ENCODE assay signal across 17 mouse cellular contexts in the genomic region with DNA sequence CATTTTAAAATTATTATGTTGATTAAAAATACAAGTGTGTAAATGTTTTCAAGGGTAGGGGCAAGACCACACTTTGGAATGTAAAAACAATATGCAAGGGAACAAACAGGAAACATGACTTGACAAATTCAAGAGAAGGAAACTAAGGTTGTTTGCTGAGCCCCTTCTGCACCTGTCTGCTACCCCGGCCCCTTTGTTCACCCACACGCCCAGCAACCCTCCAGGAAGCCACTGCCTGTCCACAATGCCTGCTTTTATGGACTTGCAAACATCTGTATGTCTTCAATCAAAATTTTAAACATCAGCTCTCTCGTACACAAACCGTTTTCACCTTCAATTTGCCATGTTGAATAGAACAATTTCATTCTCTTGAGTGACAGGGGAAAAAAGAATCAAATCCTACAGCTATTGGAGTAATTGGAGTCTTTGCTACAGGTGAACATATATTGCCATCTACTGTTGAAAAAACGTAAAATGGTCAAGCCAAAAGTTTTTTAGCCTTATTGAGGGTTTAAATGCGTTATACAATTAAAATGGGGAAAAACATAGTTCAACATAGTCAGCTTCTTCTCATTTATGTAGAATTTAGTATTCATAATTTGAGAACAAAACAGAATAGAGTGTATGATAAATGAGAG. TPM values are rescaled to one million over a fixed set of nuclear protein-coding genes. Genes with fewer than 3 reads are reported as not detected.
A peak's percentile ranks its signal among the peaks of the same experiment; 100 is the strongest.
DNase-seq lines count a peak whose midpoint lies in the region; ATAC-seq and TF ChIP-seq lines count a peak whose summit lies in the region.
"Had no signal": no experiment of that assay in that cellular context is flagged by ENCODE, and none has a peak within 500 bp of the region (broad histone marks: within the 10 kb centered on the region; RNA-seq: fewer than 3 reads in every experiment).

No protein-coding gene starts in this region.

- H3K9me3 ChIP-seq in intestine, embryonic 14.5 days (ENCODE audit: control insufficient read depth, low read length): no peaks in the 10 kb centered on the region
- H3K9me3 ChIP-seq in intestine, embryonic 15.5 days: no peaks in the 10 kb centered on the region
- no peaks in the 10 kb centered on the region for H3K9me3 ChIP-seq in midbrain, embryonic 14.5 days (ENCODE audit: control insufficient read depth, low read length)
- no peaks in the 10 kb centered on the region for H3K9me3 ChIP-seq in midbrain, embryonic 10.5 days (replicated peaks)
- no peaks in the 10 kb centered on the region for H3K9me3 ChIP-seq in MEL (replicated peaks; ENCODE audit: insufficient read depth, low read length)
- H3K9me3 ChIP-seq in embryonic facial prominence, embryonic 14.5 days (ENCODE audit: control insufficient read depth, low read length): no peaks in the 10 kb centered on the region
- H3K9me3 ChIP-seq: forebrain, embryonic 15.5 days had no signal

- TF ChIP-seq POLR2A in MEL (IDR thresholded peaks at IDR 0.05; ENCODE audit: control insufficient read depth in 1 of 2, insufficient read depth in 1 of 2, low read depth in 1 of 2, low read length in 2 of 2, poor library complexity in 1 of 2): no peak

- H3K4me2 ChIP-seq in intestine, embryonic 14.5 days (ENCODE audit: low read length): no peak overlapping the region
- H3K4me2 ChIP-seq in intestine, embryonic 15.5 days (replicated peaks): no peak overlapping the region
- no peak overlapping the region for H3K4me2 ChIP-seq in midbrain, embryonic 14.5 days (ENCODE audit: low read length)
- no peak overlapping the region for H3K4me2 ChIP-seq in embryonic facial prominence, embryonic 14.5 days (ENCODE audit: low read depth, low read length)
- H3K4me2 ChIP-seq: forebrain, embryonic 15.5 days had no signal

- no peak overlapping the region for H3K4me3 ChIP-seq in intestine, embryonic 14.5 days (ENCODE audit: low read depth, low read length)
- H3K4me3 ChIP-seq in intestine, embryonic 15.5 days (replicated peaks): no peak overlapping the region
- H3K4me3 ChIP-seq in midbrain, embryonic 14.5 days (replicated peaks; ENCODE audit: low read depth, low read length): no peak overlapping the region
- no peak overlapping the region for H3K4me3 ChIP-seq in midbrain, embryonic 10.5 days
- H3K4me3 ChIP-seq in MEL (ENCODE audit: control insufficient read depth in 1 of 2, insufficient read depth in 1 of 2, low read depth in 2 of 2, low read length in 2 of 2): no peak overlapping the region
- H3K4me3 ChIP-seq in embryonic facial prominence, embryonic 14.5 days (ENCODE audit: low read depth, low read length): no peak overlapping the region
- H3K4me3 ChIP-seq: forebrain, embryonic 15.5 days had no signal

- WGBS in intestine, embryonic 14.5 days: 53% methylated on average over 6 of the region's 6 CpGs
- 50% methylated on average over 6 of the region's 6 CpGs for WGBS in intestine, embryonic 15.5 days
- 51% methylated on average over 6 of the region's 6 CpGs for WGBS in midbrain, embryonic 14.5 days
- WGBS in midbrain, embryonic 10.5 days: 63% methylated on average over 6 of the region's 6 CpGs
- WGBS in embryonic facial prominence, embryonic 14.5 days: 39% methylated on average over 6 of the region's 6 CpGs

- H3K27ac ChIP-seq in intestine, embryonic 14.5 days (ENCODE audit: low read depth): no peak overlapping the region
- no peak overlapping the region for H3K27ac ChIP-seq in intestine, embryonic 15.5 days
- H3K27ac ChIP-seq in midbrain, embryonic 14.5 days (replicated peaks; ENCODE audit: low read depth, low read length): no peak overlapping the region
- H3K27ac ChIP-seq in midbrain, embryonic 10.5 days (replicated peaks): no peak overlapping the region
- no peak overlapping the region for H3K27ac ChIP-seq in MEL (ENCODE audit: control insufficient read depth, low read depth, low read length)
- no peak overlapping the region for H3K27ac ChIP-seq in embryonic facial prominence, embryonic 14.5 days (replicated peaks; ENCODE audit: low read depth, low read length)
- H3K27ac ChIP-seq: forebrain, embryonic 15.5 days had no signal

- DNase-seq in intestine, embryonic 14.5 days (ENCODE audit: low spot score): peak; percentile 25
- DNase-seq in midbrain, embryonic 14.5 days: peak; percentile 73
- no peak for DNase-seq in midbrain, embryonic 10.5 days (ENCODE audit: low spot score)
- DNase-seq in MEL (ENCODE audit: low read depth, low spot score): no peak
- DNase-seq in embryonic facial prominence, embryonic 14.5 days (ENCODE audit: low spot score): peak; percentile 22
- DNase-seq in adrenal gland, adult 2 months: no peak
- DNase-seq: cerebellum, adult 8-10 months; heart, adult 11 months; heart, postnatal 14 days; kidney, adult 2 months had no signal

- TF ChIP-seq CTCF in MEL (IDR thresholded peaks at IDR 0.05 in 2 of 3, conservative IDR thresholded peaks at IDR 0.05 in 1 of 3; ENCODE audit: control insufficient read depth in 1 of 3, insufficient read depth in 1 of 3, low read depth in 2 of 3, low read length in 3 of 3, poor library complexity in 1 of 3, severe bottlenecking in 1 of 3): peak in 1 of 3 experiments; percentile 31; a peak in 2 of 6 replicates

- TF ChIP-seq RAD21 in MEL (IDR thresholded peaks at IDR 0.05; ENCODE audit: low read depth, low read length): peak; percentile 48

- no peaks in the 10 kb centered on the region for H3K36me3 ChIP-seq in intestine, embryonic 14.5 days (ENCODE audit: control insufficient read depth, insufficient read depth, low read length)
- no peaks in the 10 kb centered on the region for H3K36me3 ChIP-seq in intestine, embryonic 15.5 days
- H3K36me3 ChIP-seq in midbrain, embryonic 14.5 days (ENCODE audit: control insufficient read depth, insufficient read depth, low read length): no peaks in the 10 kb centered on the region
- H3K36me3 ChIP-seq in midbrain, embryonic 10.5 days: no peaks in the 10 kb centered on the region
- H3K36me3 ChIP-seq in MEL (ENCODE audit: control insufficient read depth in 1 of 2, insufficient read depth in 2 of 2, low read length in 2 of 2): no peaks in the 10 kb centered on the region
- H3K36me3 ChIP-seq in embryonic facial prominence, embryonic 14.5 days (ENCODE audit: control insufficient read depth, insufficient read depth, low read length): no peaks in the 10 kb centered on the region
- H3K36me3 ChIP-seq: forebrain, embryonic 15.5 days had no signal

- H3K9ac ChIP-seq in intestine, embryonic 14.5 days (ENCODE audit: low read length): no peak overlapping the region
- no peak overlapping the region for H3K9ac ChIP-seq in intestine, embryonic 15.5 days
- no peak overlapping the region for H3K9ac ChIP-seq in midbrain, embryonic 14.5 days (replicated peaks; ENCODE audit: low read length)
- no peak overlapping the region for H3K9ac ChIP-seq in MEL (ENCODE audit: control insufficient read depth, low read depth, low read length, poor library complexity, severe bottlenecking)
- no peak overlapping the region for H3K9ac ChIP-seq in embryonic facial prominence, embryonic 14.5 days (ENCODE audit: low read depth, low read length)
- H3K9ac ChIP-seq: forebrain, embryonic 15.5 days had no signal

- ATAC-seq in intestine, embryonic 14.5 days (replicated peaks; ENCODE audit: low FRiP score, low TSS enrichment, low read depth): no peak
- ATAC-seq in intestine, embryonic 15.5 days: no peak
- no peak for ATAC-seq in midbrain, embryonic 14.5 days (ENCODE audit: low FRiP score, low TSS enrichment)
- no peak for ATAC-seq in embryonic facial prominence, embryonic 14.5 days (ENCODE audit: low read depth)
- no peak for ATAC-seq in erythroblast, adult 5-6 weeks (replicated peaks; ENCODE audit: low FRiP score, poor library complexity, severe bottlenecking)
- ATAC-seq: forebrain, embryonic 15.5 days had no signal

- H3K27me3 ChIP-seq in intestine, embryonic 14.5 days (replicated peaks; ENCODE audit: control insufficient read depth, insufficient read depth, low read length): no peaks in the 10 kb centered on the region
- H3K27me3 ChIP-seq in intestine, embryonic 15.5 days (replicated peaks): no peaks in the 10 kb centered on the region
- no peaks in the 10 kb centered on the region for H3K27me3 ChIP-seq in midbrain, embryonic 14.5 days (ENCODE audit: control insufficient read depth, insufficient read depth, low read length)
- H3K27me3 ChIP-seq in midbrain, embryonic 10.5 days (ENCODE audit: low read depth, poor library complexity, severe bottlenecking): peaks cover 20% of the 10 kb centered on the region
- H3K27me3 ChIP-seq in MEL (ENCODE audit: control insufficient read depth in 1 of 2, insufficient read depth in 2 of 2, low read length in 2 of 2): peaks cover 4 to 6% of the 10 kb centered on the region in 2 experiments
- no peaks in the 10 kb centered on the region for H3K27me3 ChIP-seq in embryonic facial prominence, embryonic 14.5 days (replicated peaks; ENCODE audit: control insufficient read depth, insufficient read depth, low read length)
- H3K27me3 ChIP-seq: forebrain, embryonic 15.5 days had no signal

- no peaks in the 10 kb centered on the region for H3K4me1 ChIP-seq in intestine, embryonic 14.5 days (replicated peaks; ENCODE audit: control insufficient read depth, insufficient read depth, low read length)
- H3K4me1 ChIP-seq in intestine, embryonic 15.5 days (replicated peaks): no peaks in the 10 kb centered on the region
- H3K4me1 ChIP-seq in midbrain, embryonic 14.5 days (ENCODE audit: control insufficient read depth, insufficient read depth, low read length): no peaks in the 10 kb centered on the region
- no peaks in the 10 kb centered on the region for H3K4me1 ChIP-seq in midbrain, embryonic 10.5 days
- no peaks in the 10 kb centered on the region for H3K4me1 ChIP-seq in MEL (ENCODE audit: control insufficient read depth in 1 of 2, insufficient read depth in 2 of 2, low read length in 2 of 2)
- no peaks in the 10 kb centered on the region for H3K4me1 ChIP-seq in embryonic facial prominence, embryonic 14.5 days (ENCODE audit: control insufficient read depth, insufficient read depth, low read length)
- H3K4me1 ChIP-seq: forebrain, embryonic 15.5 days had no signal

- H3K79me2 ChIP-seq in MEL (ENCODE audit: control insufficient read depth, insufficient read depth, low read length, poor library complexity): no peaks in the 10 kb centered on the region

- no peak for TF ChIP-seq EP300 in MEL (IDR thresholded peaks at IDR 0.05; ENCODE audit: low read depth in 1 of 2, low read length in 2 of 2)

RNA-seq across cellular contexts. Expression of a gene that starts 13.0 kb away (rescaled TPM):
- polyA plus RNA-seq in intestine, embryonic 14.5 days (2014; fragmentation: Nextera tagmentation; extraction: Ambion mirVana): 15.2 and 17.6 TPM in 2 replicates
- 11.6 and 13.1 TPM in 2 replicates for polyA plus RNA-seq in intestine, embryonic 15.5 days (2015; fragmentation: Nextera tagmentation; extraction: Ambion mirVana)
- polyA plus RNA-seq in midbrain, embryonic 14.5 days (2014; fragmentation: Nextera tagmentation; extraction: Ambion mirVana): 4.6 and 10.1 TPM in 2 replicates
- polyA plus RNA-seq in midbrain, embryonic 10.5 days (2016; fragmentation: Nextera tagmentation; extraction: Ambion mirVana): 22.6 and 34.8 TPM in 2 replicates
- 0.04 and 0.10 TPM in 2 replicates for total RNA-seq in MEL (2012; rRNA removed)
- not detected for polyA plus RNA-seq in MEL (2012; ENCODE audit: insufficient read depth in 1 of 2, insufficient read length in 2 of 2, low read depth in 1 of 2, low replicate concordance in 2 of 2, missing spikeins in 1 of 2)
- 13.0 and 18.9 TPM in 2 replicates for polyA plus RNA-seq in embryonic facial prominence, embryonic 14.5 days (2014; fragmentation: Nextera tagmentation; extraction: Ambion mirVana)
- total RNA-seq in adrenal gland, adult 2 months (2021): 10 to 100 TPM in 1 of 2 experiments, 1 to 10 TPM in 1; 4.4 to 10.7 TPM
- polyA plus RNA-seq in adrenal gland, adult 2 months (2012; rRNA removed): 0.52 and 0.55 TPM in 2 replicates
- total RNA-seq in erythroblast, adult 5-6 weeks (2015; ENCODE audit: low replicate concordance): 0.58 and 1.0 TPM in 2 replicates
- 0.84 TPM in 1 of 2 replicates, not detected in the other for total RNA-seq in erythroblast, adult 5-6 weeks (2017; ENCODE audit: low replicate concordance)

RNA-seq across cellular contexts. Expression of a gene that starts 38.9 kb away (rescaled TPM):
- polyA plus RNA-seq in intestine, embryonic 14.5 days (2014; fragmentation: Nextera tagmentation; extraction: Ambion mirVana): 0.09 and 0.23 TPM in 2 replicates
- polyA plus RNA-seq in intestine, embryonic 15.5 days (2015; fragmentation: Nextera tagmentation; extraction: Ambion mirVana): 0.16 and 0.35 TPM in 2 replicates
- polyA plus RNA-seq in midbrain, embryonic 14.5 days (2014; fragmentation: Nextera tagmentation; extraction: Ambion mirVana): 0.15 and 0.38 TPM in 2 replicates
- polyA plus RNA-seq in midbrain, embryonic 10.5 days (2016; fragmentation: Nextera tagmentation; extraction: Ambion mirVana): 0.10 TPM in 1 of 2 replicates, not detected in the other
- total RNA-seq in MEL (2012; rRNA removed): 0.08 TPM in 1 of 2 replicates, not detected in the other
- polyA plus RNA-seq in MEL (2012; ENCODE audit: insufficient read depth in 1 of 2, insufficient read length in 2 of 2, low read depth in 1 of 2, low replicate concordance in 2 of 2, missing spikeins in 1 of 2): under 1 TPM in 1 of 2 experiments, not detected in 1; 0.04 TPM
- polyA plus RNA-seq in embryonic facial prominence, embryonic 14.5 days (2014; fragmentation: Nextera tagmentation; extraction: Ambion mirVana): 0.13 TPM in 1 of 2 replicates, not detected in the other
- not detected for total RNA-seq in adrenal gland, adult 2 months (2021)
- not detected in 2 replicates for polyA plus RNA-seq in adrenal gland, adult 2 months (2012; rRNA removed)
- 1.3 TPM in 1 of 2 replicates, not detected in the other for total RNA-seq in erythroblast, adult 5-6 weeks (2015; ENCODE audit: low replicate concordance)
- total RNA-seq in erythroblast, adult 5-6 weeks (2017; ENCODE audit: low replicate concordance): not detected in 2 replicates
- total RNA-seq: ES-E14; heart, postnatal 14 days; megakaryocyte, adult 5-6 weeks had no signal
- polyA plus RNA-seq: liver, embryonic 16.5 days; small intestine, adult 2 months had no signal

RNA-seq across cellular contexts. Expression of a gene that starts 41.1 kb away (rescaled TPM):
- 26.7 and 28.7 TPM in 2 replicates for polyA plus RNA-seq in intestine, embryonic 14.5 days (2014; fragmentation: Nextera tagmentation; extraction: Ambion mirVana)
- 24.0 and 24.3 TPM in 2 replicates for polyA plus RNA-seq in intestine, embryonic 15.5 days (2015; fragmentation: Nextera tagmentation; extraction: Ambion mirVana)
- polyA plus RNA-seq in midbrain, embryonic 14.5 days (2014; fragmentation: Nextera tagmentation; extraction: Ambion mirVana): 32.8 and 41.8 TPM in 2 replicates
- 32.4 and 35.0 TPM in 2 replicates for polyA plus RNA-seq in midbrain, embryonic 10.5 days (2016; fragmentation: Nextera tagmentation; extraction: Ambion mirVana)
- 13.9 and 17.0 TPM in 2 replicates for total RNA-seq in MEL (2012; rRNA removed)
- polyA plus RNA-seq in MEL (2012; ENCODE audit: insufficient read depth in 1 of 2, insufficient read length in 2 of 2, low read depth in 1 of 2, low replicate concordance in 2 of 2, missing spikeins in 1 of 2): 10 to 100 TPM in 1 of 2 experiments, not detected in 1; 12.3 TPM
- 29.9 and 33.6 TPM in 2 replicates for polyA plus RNA-seq in embryonic facial prominence, embryonic 14.5 days (2014; fragmentation: Nextera tagmentation; extraction: Ambion mirVana)
- 10 to 100 TPM; 21.7 to 22.9 TPM for total RNA-seq in adrenal gland, adult 2 months (2021)
- polyA plus RNA-seq in adrenal gland, adult 2 months (2012; rRNA removed): 2.3 and 4.6 TPM in 2 replicates
- total RNA-seq in erythroblast, adult 5-6 weeks (2015; ENCODE audit: low replicate concordance): 15.7 and 22.3 TPM in 2 replicates
- 37.1 and 41.4 TPM in 2 replicates for total RNA-seq in erythroblast, adult 5-6 weeks (2017; ENCODE audit: low replicate concordance)

Comparison
In these comparisons a context has a peak if more than half of its experiments do, and no peak if none do; other contexts are left out.
1. DNase-seq: peak in intestine, embryonic 14.5 days (single experiment), midbrain, embryonic 14.5 days (single experiment) and embryonic facial prominence, embryonic 14.5 days (single experiment); none in midbrain, embryonic 10.5 days (single experiment), MEL (single experiment) and adrenal gland, adult 2 months (single experiment).